10 mouse cellular contexts compared by ENCODE assay signal in genomic region chr3:143103333-143103732, GRCm38 (mm10).
DNase-seq lines count a peak whose midpoint lies in the region; ATAC-seq lines count a peak whose summit lies in the region.
"Had no signal": no experiment of that assay in that cellular context is flagged by ENCODE, and none has a peak within 500 bp of the region (broad histone marks: within the 10 kb centered on the region; RNA-seq: fewer than 3 reads in every experiment).

No protein-coding gene starts in this region.

- WGBS in kidney, embryonic 15.5 days: 30% methylated on average over 3 of the region's 3 CpGs
- 26% methylated on average over 3 of the region's 3 CpGs for WGBS in kidney, embryonic 16.5 days
- 16% methylated on average over 3 of the region's 3 CpGs for WGBS in embryonic facial prominence, embryonic 13.5 days

- H3K4me1 ChIP-seq in kidney, embryonic 15.5 days: peaks cover 33% of the 10 kb centered on the region
- H3K4me1 ChIP-seq in kidney, embryonic 16.5 days (ENCODE audit: insufficient read depth, low read length): peaks cover 20% of the 10 kb centered on the region
- H3K4me1 ChIP-seq in embryonic facial prominence, embryonic 13.5 days: peaks cover 19% of the 10 kb centered on the region

- no peaks in the 10 kb centered on the region for H3K36me3 ChIP-seq in kidney, embryonic 15.5 days
- H3K36me3 ChIP-seq in kidney, embryonic 16.5 days (ENCODE audit: insufficient read depth, low read length): no peaks in the 10 kb centered on the region
- H3K36me3 ChIP-seq in embryonic facial prominence, embryonic 13.5 days: no peaks in the 10 kb centered on the region

- ATAC-seq in kidney, embryonic 15.5 days (replicated peaks; ENCODE audit: low FRiP score): 0 out of 2 replicates have a peak, but pooled peaks have one; percentile 19
- no peak for ATAC-seq in kidney, embryonic 16.5 days (ENCODE audit: low FRiP score, low TSS enrichment)
- 0 out of 2 replicates have a peak, but pooled peaks have one; percentile 10 for ATAC-seq in embryonic facial prominence, embryonic 13.5 days (ENCODE audit: insufficient number of reproducible peaks, insufficient read depth, low FRiP score, low TSS enrichment, low read depth)

- H3K4me3 ChIP-seq in kidney, embryonic 15.5 days (replicated peaks): no peak overlapping the region
- H3K4me3 ChIP-seq in kidney, embryonic 16.5 days (ENCODE audit: low read length): no peak overlapping the region
- H3K4me3 ChIP-seq in embryonic facial prominence, embryonic 13.5 days: no peak overlapping the region
- H3K4me3 ChIP-seq: megakaryocyte, embryonic 14.5 days had no signal

- H3K9ac ChIP-seq in kidney, embryonic 15.5 days: no peak overlapping the region
- H3K9ac ChIP-seq in kidney, embryonic 16.5 days (replicated peaks; ENCODE audit: low read length): no peak overlapping the region
- H3K9ac ChIP-seq in embryonic facial prominence, embryonic 13.5 days: no peak overlapping the region

- H3K4me2 ChIP-seq in kidney, embryonic 15.5 days: no peak overlapping the region
- H3K4me2 ChIP-seq in kidney, embryonic 16.5 days (replicated peaks; ENCODE audit: low read depth, low read length): no peak overlapping the region
- no peak overlapping the region for H3K4me2 ChIP-seq in embryonic facial prominence, embryonic 13.5 days

- DNase-seq in kidney, postnatal 10 days: peak; percentile 58
- peak; percentile 68 for DNase-seq in mesoderm, embryonic 11.5 days (ENCODE audit: low read depth, low spot score)
- no peak for DNase-seq in gastrocnemius, postnatal 10 days
- DNase-seq in frontal cortex, adult 2 months (ENCODE audit: extremely low spot score in 1 of 2, low spot score in 1 of 2): no peak
- no peak for DNase-seq in frontal cortex, postnatal 14 days (ENCODE audit: low spot score in 2 of 2)
- DNase-seq: adrenal gland, adult 2 months had no signal

- no peak overlapping the region for H3K27ac ChIP-seq in kidney, embryonic 15.5 days
- no peak overlapping the region for H3K27ac ChIP-seq in kidney, embryonic 16.5 days (ENCODE audit: low read length)
- no peak overlapping the region for H3K27ac ChIP-seq in embryonic facial prominence, embryonic 13.5 days

- no peaks in the 10 kb centered on the region for H3K9me3 ChIP-seq in kidney, embryonic 15.5 days (replicated peaks)
- no peaks in the 10 kb centered on the region for H3K9me3 ChIP-seq in kidney, embryonic 16.5 days (ENCODE audit: low read length)
- H3K9me3 ChIP-seq in embryonic facial prominence, embryonic 13.5 days: no peaks in the 10 kb centered on the region
- H3K9me3 ChIP-seq: megakaryocyte, embryonic 14.5 days had no signal

- H3K27me3 ChIP-seq in kidney, embryonic 15.5 days: peaks cover 27% of the 10 kb centered on the region
- H3K27me3 ChIP-seq in kidney, embryonic 16.5 days (ENCODE audit: insufficient read depth, low read length): peaks cover 22% of the 10 kb centered on the region
- H3K27me3 ChIP-seq in embryonic facial prominence, embryonic 13.5 days: peaks cover 62% of the 10 kb centered on the region

Comparison
In these comparisons a context has a peak if more than half of its experiments do, and no peak if none do; other contexts are left out.
1. DNase-seq: peak in kidney, postnatal 10 days (single experiment) and mesoderm, embryonic 11.5 days (single experiment); none in gastrocnemius, postnatal 10 days (single experiment), frontal cortex, adult 2 months (0 of 2) and frontal cortex, postnatal 14 days (0 of 2).